Mouse (Mus musculus) heart, adult 2 months (tissue): ENCODE results near the gene Mfap1a.

ENCODE experiments used
- CTCF ChIP-seq: fragments of 200-600 bp; IDR thresholded peaks from 2 replicates; pipeline ENCODE4 v1.8.1; 2022; ENCODE audit warnings: antibody characterized with exemption, mild to moderate bottlenecking, moderate library complexity
- EP300 ChIP-seq: fragments of 200-500 bp; IDR thresholded peaks from 2 replicates; pipeline ENCODE4 v1.6.1; 2011; ENCODE audit warnings: low read depth, low read length, control low read depth; ENCODE audit not compliant: insufficient read depth
- POLR2A ChIP-seq: fragments of 200-500 bp; IDR thresholded peaks from 2 replicates; pipeline ENCODE4 v1.6.1; 2011; ENCODE audit warnings: mild to moderate bottlenecking, low read depth, low read length, control low read depth; ENCODE audit not compliant: insufficient read depth

- TF ChIP-seq CTCF (no peak), POLR2A (no peak), EP300 (no peak)
Observed at GRCm38 (mm10) chr2:121525056-121525455, 18.6 kb upstream of the Mfap1a start.
